Mouse (Mus musculus) erythroblast, embryonic 14.5 days (primary cell): ENCODE data around the gene Ankrd11.

Source experiments
- GATA1 ChIP-seq: IDR thresholded peaks from 2 replicates; pipeline ENCODE4 v1.6.1; 2012; ENCODE audit warnings: low read length, inconsistent platforms, mixed read lengths
- TAL1 ChIP-seq: IDR thresholded peaks from 3 replicates; pipeline ENCODE4 v1.6.1; 2012; ENCODE audit warnings: low read length, inconsistent platforms, mixed read lengths

DNA sequence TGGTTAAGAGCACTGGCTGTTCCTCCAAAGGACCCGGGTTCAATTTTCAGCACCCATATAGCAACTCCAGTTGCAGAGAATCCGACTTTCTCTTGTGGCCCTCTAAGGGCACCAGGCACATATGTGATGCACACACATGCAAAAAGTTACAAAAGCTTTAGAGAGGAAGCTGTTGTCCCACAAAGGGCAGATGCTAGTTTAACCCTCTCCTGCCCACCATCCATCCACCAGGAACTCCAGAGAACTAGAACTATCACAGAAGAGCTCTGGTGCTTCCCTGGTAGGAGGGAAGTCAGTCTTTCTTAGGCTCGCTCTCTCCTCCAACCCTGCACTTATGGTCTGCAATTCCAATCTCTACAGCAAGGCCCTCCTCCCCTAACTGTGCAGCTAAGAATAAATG lies 49.0 kb downstream of the Ankrd11 start:
- TF ChIP-seq GATA1 (no peak), TAL1 (no peak)
